Mouse (Mus musculus): ENCODE measurements around the gene Ercc8.

The Ercc8 gene

DNA sequence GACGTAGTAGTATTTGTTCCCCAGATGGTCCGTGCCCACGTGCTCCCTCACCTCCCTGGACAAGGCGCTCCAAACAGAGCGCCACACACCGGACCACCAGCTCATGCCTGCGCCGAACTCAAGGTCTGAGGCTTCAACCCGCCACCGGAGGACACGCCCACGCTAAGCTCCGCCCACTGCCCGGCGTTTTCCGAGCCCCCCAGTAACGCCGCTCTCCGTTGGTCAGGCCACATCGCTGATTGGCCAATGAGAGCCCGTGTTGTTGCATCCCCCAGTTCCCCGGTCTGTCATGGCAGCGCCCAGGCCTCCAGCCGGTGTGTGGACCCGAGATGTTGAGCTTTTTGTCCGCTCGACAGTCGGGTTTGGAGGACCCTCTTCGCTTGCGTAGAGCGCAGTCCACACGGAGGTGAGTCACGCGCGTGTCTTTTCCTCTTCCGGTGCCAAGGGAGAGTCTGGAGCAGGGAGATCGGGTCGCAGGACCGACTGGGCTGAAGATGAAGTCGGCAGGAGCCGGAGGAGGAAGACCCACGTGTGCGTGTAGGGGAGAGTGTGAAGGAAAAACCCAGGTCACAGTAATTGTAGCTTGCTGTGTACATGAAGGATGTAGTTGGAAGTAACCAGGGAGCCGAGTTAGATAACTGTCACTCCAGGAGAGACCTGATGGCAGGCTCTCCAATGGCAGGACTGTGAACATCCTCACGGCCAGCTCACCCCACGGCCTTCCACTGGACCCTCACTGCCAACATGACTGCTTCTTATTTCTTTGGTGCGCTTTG lies at the start of gene Ercc8, which contains the start of gene Ndufaf2:
Gene Ercc8, plus strand, starts transcription at position 267 of the 776 bp plus-strand sequence.
Gene Ndufaf2, minus strand, starts transcription at position 159 of the 776 bp plus-strand sequence.
- peak; percentile 98 for DNase-seq (ENCODE audit: low spot score)

DNA sequence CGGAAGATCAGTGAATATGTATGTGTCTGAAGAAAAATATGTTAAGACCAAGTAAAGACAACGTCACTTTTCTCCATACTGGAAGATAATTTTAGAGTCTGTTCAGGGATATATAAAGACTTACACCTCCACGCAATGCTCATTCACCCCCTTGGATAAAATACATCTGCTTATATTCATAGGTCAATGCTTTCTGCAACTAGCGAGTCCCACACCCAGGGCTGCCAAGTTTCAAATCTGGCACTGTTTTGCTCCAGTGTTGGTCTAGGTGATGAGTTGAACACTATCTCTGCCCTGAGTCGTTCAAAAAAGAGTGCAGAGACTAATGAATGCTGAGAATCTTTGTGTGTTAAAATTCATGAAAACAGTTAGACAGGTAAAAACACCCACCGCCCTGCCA lies 47.6 kb upstream of the Ercc8 start:
- DNase-seq (ENCODE audit: low spot score), result no peak

DNA sequence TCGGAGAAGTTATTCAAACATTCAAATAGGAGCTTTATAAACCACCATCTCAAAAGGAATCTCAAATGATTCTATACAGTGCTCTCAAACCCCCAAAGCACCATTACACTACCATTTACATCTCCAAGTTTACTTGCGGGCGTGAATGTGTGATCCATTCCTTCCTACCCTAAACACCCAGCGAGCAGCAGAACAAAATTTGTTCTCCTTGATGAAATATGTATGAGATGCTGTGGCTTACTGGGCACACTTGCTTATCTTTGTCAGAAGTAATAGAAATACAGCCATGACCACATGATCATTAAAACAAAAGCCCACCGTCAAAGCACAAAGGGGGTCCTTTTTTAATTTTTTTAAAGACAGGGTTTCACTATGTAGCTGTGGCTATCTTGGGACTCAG lies 45.0 kb upstream of the Ercc8 start:
- DNase-seq (ENCODE audit: low spot score), result no peak

DNA sequence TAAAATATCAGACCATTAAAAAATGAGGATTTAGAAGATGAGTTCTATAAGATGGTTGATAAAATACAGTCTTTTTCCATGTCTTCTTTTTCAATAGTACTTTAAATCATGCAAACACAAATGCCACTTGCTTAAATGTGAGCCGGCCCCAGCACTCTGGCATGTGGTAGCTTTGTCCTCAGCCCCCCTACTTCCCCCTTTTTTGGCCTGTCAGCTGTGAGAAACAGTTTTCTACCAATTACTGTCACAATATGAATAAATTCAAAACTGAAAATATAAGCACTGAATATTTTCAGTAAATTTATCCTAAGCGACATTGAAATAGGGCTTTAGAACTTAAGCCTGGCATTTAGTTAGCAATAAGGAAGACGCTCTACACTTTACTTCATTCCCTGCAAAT lies 44.3 kb upstream of the Ercc8 start:
- no peak for DNase-seq (ENCODE audit: low spot score)

DNA sequence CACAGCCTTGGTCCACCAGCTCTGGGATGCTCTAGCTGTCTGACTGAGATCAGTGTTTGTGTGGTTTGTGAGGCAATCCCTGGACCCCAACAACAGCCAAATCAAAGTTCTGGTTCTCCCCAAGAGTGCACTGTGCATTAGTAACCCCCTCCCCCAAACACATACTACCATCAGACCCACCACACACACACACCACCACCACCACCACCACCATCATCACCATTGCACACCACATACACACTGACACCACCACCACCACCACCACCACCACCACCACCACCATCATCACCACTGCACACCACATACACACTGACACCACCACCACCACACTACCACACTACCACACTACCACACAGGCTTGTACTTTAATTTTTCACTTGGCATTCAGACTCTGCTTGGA lies 40.9 kb upstream of the Ercc8 start:
- no peak for DNase-seq (ENCODE audit: low spot score)

DNA sequence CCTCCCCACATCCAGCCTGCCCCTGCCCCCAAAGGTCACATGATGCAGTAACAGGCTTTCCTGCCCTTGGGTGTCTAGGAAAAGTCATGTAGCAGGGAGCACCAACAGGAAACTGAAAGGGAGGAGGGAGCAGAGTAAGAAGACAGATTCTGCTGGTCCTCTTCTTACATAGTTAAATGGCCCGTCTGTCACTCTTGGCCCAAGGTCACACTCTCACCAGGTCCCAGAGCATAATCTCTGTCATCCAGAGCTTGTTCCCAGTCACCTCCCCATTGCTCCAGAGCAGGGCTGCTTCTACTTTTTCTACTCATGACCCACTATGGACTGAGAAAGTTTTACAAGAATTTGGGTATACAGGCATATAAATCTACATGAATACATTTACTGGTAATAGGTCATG lies 40.3 kb upstream of the Ercc8 start:
- no peak for DNase-seq (ENCODE audit: low spot score)

DNA sequence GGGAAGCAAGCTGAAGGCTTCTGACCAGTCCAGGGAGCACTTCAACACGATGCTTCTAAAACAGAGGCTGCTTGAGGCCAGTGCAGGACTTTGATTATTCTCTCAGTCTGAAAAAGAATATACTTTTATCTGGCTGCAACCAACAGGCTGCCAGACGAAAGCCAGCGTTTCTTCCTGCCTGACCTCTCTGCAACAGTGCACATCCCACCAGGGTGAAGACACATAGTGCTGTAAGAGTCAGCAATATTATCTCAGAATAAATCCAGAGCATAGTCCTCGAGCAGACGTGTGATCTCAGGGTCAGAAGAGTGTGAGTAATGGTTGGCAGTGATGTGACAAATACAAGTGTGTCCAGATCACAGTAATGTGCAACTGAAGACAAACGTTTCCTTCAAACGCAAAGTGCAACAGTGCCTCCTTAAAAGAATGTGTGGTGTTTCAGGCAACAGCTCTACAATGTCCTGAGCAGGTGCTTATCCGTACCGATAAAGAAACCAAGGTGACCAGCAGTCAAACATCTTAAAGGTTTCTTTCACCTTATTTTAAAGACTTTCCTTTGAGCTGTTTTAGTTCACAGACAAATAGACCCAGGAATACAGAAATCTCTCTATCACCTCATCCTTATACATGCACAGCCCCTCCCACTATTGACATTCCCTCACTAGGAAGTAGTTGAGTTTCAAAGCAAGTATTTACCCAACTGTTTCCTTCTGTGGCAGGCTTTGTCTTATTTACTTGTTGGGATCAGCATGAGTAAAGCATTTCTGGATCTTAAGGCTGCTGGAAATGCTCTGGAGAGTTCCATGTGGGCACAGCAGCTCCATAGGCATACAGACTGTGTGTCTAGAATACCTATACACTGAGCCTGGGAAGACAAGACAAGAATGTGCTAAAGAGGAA lies 38.9 kb upstream of the Ercc8 start:
- DNase-seq (ENCODE audit: low spot score), result no peak

DNA sequence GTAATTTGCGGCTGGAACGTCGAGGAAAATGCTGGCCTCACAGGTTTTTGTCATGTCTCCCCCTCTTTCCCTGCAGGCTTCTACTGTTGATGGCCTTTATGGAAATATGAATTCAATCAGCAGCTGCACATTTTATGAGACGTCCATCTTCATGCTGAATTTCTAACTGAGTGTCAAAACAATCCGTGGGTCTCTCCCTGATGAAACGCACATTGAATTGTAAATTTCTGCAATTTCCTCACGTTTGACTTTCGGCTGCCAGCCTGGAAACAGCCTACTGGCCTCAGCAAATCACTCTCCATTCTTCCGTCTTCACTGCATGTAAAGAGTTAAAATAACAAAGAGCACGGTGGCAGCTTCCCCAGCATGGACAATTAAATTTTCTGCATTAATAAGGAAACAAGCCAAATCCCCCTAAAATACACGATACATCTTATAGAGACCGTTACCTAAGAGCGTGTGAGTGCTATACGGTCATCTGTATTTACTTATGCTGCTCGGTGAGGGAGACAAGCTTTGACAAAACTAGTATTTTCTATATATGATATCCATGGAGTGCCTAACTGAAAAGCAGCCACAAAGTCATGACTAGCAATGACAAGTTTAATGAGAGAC lies 35.3 kb upstream of the Ercc8 start:
- DNase-seq (ENCODE audit: low spot score), result no peak

DNA sequence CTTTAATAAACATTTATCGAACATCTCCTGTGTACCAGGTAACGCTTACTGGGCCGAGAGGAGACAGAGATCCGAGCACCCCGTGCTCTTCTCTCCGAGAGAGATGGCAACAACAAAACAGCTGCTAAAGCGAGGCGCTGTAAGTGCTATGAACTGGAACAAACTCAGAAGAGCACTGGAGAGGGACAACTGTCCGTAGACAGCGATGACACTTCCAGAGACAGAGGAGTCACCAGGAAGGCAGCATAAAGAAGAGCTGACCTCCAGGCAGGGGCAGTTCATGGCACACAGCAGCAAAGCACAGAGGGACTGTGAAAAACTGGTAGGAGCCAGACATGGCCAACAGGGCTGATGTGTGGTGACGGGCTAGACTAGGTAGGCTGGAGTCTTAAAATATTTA lies 34.4 kb upstream of the Ercc8 start:
- no peak for DNase-seq (ENCODE audit: low spot score)

DNA sequence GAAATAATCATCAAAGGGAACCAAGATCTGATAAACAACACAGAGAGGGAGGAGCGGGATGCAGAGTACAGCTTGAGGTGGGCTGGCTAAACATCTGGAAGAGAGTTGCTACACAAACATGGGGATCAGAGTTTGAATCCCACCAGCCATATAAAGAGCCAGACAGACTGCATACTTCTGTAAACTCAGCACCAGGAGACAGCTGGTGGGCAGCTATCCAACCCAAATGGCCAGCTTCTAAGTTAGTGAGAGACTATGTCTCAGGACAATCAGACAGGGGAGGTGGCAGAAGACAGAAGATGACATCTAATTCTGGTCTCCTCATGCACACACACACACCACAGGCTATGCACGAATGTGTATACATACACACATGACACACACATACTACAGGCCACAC lies 32.3 kb upstream of the Ercc8 start:
- DNase-seq (ENCODE audit: low spot score), result no peak

DNA sequence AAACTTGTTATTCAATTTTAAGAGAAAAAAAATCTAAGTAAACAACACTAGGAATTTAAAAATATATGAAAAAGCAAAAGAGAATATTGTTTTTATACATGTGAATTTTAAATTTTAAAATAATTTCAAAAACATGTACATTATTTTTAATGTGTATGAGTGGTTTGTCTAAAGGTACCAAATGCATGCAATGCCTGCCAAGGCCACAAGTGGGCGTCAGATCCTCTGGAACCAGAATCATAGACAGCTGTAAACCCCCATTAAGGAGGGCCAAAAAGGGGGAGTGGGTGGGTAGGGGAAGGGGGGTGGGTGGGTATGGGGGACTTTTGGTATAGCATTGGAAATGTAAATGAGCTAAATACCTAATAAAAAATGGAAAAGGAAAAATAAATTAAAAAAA lies 31.4 kb upstream of the Ercc8 start:
- DNase-seq (ENCODE audit: low spot score), result peak; percentile 76

DNA sequence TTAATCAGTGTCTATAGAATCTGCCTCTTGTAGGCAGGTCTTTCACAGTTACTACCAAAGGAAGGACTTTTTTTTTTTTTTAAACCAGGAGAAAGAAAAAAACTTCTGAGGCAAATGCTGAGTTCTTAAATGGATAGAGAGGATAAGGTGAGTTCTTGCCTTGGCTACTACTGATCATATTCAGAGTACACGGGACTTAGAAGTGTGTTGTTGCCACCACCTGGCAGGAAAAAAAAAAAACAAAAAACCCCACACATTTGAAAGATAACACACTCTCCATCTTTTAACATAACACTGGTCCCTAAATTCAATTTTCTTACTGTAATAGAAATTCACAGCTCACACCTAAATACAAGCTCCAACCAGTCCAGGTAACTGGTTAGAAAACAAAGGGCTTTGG lies 30.6 kb upstream of the Ercc8 start:
- DNase-seq (ENCODE audit: low spot score), result no peak

DNA sequence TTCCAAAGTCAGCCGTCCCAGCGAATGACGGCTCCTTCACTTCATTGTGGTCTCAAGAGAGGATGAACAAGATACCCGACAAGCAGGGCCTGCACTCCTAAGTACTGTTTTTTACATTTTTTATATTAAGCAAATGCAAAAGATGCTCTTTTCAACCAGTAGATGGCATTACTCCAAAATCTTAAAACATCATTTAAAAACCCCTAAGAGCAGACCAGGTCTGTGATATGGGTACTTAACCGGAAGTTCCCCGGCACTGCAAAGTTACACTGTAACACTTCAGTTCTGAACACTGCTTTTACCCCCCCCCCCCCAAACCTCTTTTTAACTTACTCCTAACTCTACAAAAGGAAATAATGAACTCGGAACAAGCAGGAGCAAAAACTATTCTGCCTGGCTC lies 29.5 kb upstream of the Ercc8 start:
- no peak for DNase-seq (ENCODE audit: low spot score)

DNA sequence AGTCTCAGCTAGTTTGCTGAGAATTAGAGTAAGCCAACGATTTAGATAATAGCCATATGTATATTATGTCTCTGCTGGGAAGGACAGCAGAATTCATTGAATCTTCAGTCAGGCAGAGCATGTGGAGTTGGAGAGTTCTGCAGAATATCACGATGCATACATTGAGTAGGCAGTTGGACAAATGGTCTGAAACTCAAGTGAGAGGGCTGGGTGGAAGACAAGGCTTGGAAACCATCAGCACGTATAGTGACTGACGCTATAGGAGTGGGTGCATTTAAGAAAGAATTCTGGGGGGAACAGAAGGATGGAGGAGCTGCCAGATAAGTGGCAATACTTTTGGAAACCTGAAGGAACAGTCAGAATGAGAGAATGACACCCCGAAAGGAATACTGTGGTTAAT lies 27.8 kb upstream of the Ercc8 start:
- DNase-seq (ENCODE audit: low spot score), result no peak

DNA sequence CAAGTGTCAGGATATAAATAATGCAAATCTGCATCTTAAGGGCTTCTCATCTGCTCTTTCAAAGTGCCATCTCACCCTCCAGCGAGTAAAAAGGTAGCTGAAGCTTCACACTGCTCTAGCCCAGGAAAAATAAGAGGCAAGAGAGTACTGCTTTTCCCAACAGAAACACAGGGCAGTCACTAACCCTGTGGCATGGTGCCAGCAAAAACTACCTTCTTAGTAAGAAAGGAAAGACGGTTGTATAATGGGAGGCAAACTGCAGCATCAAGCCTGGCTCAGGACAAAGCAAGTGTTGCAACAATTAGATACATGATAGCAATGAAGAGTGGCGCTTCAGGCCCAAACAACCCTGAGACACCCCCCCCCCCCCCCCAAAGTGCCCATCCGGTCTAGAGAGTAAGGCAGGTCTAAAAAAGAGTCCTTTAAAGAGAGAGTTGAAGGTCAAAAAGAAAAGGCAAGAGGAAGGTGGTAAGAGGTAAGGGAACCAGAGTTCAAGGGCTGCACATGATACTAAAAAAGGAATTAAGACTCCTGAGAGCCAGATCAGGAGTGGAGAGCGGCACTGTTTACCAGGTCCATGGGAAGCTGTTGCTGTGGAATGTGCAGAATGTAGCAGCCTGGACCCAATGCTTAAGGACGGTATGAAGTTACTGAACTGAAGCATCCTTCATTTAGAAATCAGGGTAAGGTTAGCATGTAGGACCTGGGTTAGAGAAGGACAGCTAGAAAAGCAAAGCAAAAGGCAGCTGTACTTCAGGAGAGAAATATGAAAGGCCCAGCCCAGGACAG lies 26.3 kb upstream of the Ercc8 start:
- DNase-seq (ENCODE audit: low spot score), result no peak

DNA sequence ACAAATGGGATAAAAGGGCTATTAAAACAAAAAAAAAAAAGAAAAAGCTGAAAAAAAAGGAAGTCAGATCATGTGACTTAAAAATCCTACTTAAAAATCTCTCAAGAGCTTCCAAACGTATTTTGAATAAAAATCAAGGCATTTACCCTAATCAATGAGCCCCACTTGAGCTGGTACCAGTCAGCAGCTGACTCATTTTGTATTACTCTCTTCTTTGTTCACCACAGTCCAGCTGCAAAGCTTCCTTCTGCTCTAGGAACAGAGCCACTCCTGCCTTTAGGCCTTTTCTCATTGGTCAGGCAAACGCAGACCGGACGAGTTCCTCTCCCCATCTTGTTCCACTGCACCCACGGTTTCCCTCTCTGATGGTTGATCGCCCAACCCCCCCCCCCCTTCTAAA lies 22.9 kb upstream of the Ercc8 start:
- no peak for DNase-seq (ENCODE audit: low spot score)

DNA sequence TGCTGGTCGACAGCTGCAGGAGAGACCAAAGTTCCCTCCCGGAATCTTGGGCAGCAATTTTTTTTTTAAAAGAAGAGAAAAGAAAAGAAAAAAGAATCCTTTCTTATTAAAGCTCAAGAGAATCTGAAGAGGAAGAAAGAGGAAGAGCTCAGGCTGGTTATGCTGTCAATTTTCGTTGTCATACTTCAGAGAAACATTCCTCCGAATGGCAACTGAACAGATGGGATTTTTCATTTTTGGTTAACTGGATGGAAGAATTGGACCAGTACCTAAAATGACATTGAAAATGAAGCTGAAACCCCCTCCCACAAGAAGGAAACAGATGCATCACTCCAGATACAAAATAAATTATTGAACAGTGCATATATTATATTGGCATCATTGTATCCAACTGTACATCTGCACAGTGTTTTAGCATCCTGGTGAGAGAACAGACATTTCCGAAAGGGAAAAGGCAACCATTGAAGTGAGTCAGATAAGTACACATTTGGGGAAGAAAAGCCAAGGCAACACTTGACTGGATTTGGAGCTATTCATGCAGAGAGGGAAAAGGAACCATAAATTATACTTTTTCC lies 20.0 kb upstream of the Ercc8 start:
- no peak for DNase-seq (ENCODE audit: low spot score)

DNA sequence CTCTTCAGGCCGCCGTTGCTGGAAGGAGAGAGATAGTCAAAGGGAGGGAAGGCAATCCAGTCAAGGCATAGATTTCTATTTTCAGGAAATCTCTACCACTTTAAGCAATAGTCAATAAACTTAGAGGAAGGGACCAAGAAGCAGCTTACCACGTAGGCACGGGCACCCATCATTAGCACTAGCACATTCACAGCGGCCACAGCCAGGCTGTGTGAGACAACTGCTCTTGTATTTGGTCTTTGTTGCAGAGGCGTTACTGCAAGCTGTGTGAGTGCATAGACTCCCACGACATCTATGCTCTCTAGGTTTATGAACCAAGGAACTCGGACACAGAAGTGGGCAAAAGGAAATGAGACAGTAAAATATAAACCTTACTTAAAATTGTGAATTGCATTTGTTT lies 14.4 kb upstream of the Ercc8 start:
- DNase-seq (ENCODE audit: low spot score), result no peak

DNA sequence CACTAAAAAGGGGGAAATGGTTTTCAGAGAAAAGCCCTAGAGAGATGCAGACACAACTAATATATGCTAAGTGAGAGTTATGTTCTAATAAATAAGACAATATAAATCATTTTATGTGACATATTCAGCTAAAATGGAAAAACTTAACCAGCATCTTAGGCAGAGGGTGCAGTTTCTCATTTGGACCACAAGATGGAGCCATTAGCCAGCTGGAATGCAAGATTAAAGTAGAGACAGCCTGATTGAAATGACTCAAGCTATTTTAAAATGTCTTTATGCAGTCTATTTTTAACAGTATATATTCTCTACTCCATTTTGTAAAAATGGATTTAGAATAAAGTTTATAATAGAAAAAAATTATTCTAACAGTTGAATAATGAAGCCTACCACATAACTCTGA lies 6.7 kb upstream of the Ercc8 start:
- peak; percentile 51 for DNase-seq (ENCODE audit: low spot score)

DNA sequence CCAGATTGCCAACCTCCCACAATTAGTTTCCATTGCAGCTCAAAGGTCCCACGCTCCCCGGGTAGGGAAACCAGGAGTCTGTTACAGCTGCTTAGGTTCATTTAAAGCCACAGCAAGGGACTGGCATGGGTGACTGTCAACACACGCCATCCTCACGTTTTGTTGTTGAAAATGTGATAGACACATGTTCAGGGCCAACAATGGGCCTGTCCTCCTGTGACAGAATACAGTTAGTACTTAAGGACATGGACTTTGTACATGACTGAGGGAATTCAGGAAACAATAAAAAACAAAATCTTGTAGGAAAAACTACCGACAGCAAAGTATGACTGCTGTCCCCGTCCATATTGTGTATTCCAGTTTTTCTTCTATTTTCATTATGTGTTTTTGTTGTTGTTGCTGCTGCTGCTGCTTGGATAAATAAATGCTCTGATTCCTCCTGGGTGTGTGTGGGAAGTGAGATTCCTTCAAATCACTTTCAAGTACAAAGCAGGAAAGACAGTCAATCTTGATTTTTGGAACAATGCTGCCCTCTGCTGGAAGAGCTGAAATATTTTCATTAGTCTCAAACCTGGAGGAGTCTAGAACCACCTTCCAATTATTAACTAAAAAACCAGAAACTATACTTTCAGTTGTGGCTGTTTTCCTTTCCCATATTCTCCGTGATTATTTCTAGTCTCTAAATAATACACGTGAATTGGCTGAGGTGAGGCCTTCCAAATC lies 5.7 kb upstream of the Ercc8 start:
- DNase-seq (ENCODE audit: low spot score), result peak; percentile 84

DNA sequence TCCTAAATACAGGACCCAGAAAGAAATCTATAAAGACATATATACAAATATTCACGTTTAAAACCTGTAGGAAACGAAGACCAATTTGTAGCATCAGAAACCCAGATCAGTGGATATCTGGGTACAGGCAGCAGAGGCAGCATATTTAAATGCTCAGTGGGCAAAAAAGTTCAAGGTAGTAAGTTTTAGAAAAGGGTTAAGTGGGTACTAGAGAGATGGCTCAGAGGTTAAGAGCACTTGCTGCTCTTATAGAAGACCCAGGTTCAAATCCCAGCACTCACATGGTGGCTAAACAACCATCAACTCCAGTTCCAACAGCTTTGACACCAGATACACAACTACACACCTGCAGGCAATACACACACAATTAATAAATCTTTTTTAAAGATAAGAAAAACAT lies 1.4 kb upstream of the Ercc8 start:
- DNase-seq (ENCODE audit: low spot score), result no peak

Data from embryo, embryonic 10.5 days (tissue).